Mouse (Mus musculus) liver, postnatal 0 days (tissue): Measurements from ENCODE around the gene Unc5b.

Source experiments
- CTCF ChIP-seq: sonication (generic); IDR thresholded peaks from 2 replicates; pipeline ENCODE4 v1.5.1; 2016; ENCODE audit warnings: antibody characterized with exemption, low read depth
- EP300 ChIP-seq: IDR thresholded peaks from 2 replicates; pipeline ENCODE4 v1.6.1; 2016; ENCODE audit warnings: antibody characterized with exemption, low read depth, mild to moderate bottlenecking

GRCm38 (mm10) chr10:60792365-60792764 lies 39.0 kb downstream of the Unc5b start:
- no peak for TF ChIP-seq EP300
- no peak for TF ChIP-seq CTCF
